Mouse (Mus musculus) megakaryocyte, embryonic 14.5 days (primary cell): ENCODE measurements around the gene Dock9.

Source experiments
- FLI1 ChIP-seq: IDR thresholded peaks from 2 replicates; pipeline ENCODE4 v1.6.1; 2012; ENCODE audit warnings: low read length, inconsistent platforms, mixed read lengths
- GATA1 ChIP-seq: IDR thresholded peaks from 3 replicates; pipeline ENCODE4 v1.6.1; 2012; ENCODE audit warnings: mixed read lengths, low read length, inconsistent platforms, borderline replicate concordance

- TF ChIP-seq GATA1 (no peak), FLI1 (no peak)
These were observed 8.4 kb downstream of the Dock9 start for GRCm38 (mm10) chr14:121789273-121789672.
